Mouse (Mus musculus) neutrophil, adult 5-6 weeks (primary cell): ENCODE results near the gene Pnkd. TPM values are rescaled to one million over a fixed set of nuclear protein-coding genes. Genes with fewer than 3 reads are reported as not detected.

Source experiments
- ATAC-seq: fragments of 151-379, 151-347 bp; 2 replicates; pipeline ENCODE4 v1.8.0; 2017; ENCODE audit warnings: mild to moderate bottlenecking, moderate TSS enrichment; ENCODE audit not compliant: insufficient number of reproducible peaks, poor library complexity, low FRiP score, severe bottlenecking; ENCODE audit errors: extremely low read depth
- total RNA-seq: library from RNA; stranded (forward); fragments of 200-1000 nt; gene quantifications from 2 replicates; pipeline ENCODE4 v1.2.3, GENCODE M21; 2017

Gene Pnkd
- total RNA-seq, 1 experiment from 2014 or later, result 12.7 TPM

- ATAC-seq, result no peak
Measured at GRCm38 (mm10) chr1:74393697-74394096, 109.0 kb downstream of the Pnkd start.

GRCm38 (mm10) chr1:74394311-74394710 is 109.6 kb downstream of the Pnkd start:
- ATAC-seq, result no peak

- ATAC-seq, result no peak
Measured at GRCm38 (mm10) chr1:74394858-74395257, 110.1 kb downstream of the Pnkd start.

GRCm38 (mm10) chr1:74395290-74395689 is 110.6 kb downstream of the Pnkd start:
- ATAC-seq, result no peak

- peak; percentile 7; the same call in 1 of the 2 replicates for ATAC-seq
Measured at GRCm38 (mm10) chr1:74396456-74397222, 111.9 kb downstream of the Pnkd start.

GRCm38 (mm10) chr1:74397268-74397918 is 112.7 kb downstream of the Pnkd start:
- ATAC-seq, result peak; percentile 81

- ATAC-seq, result peak; percentile 49
Measured at GRCm38 (mm10) chr1:74397919-74398451, 113.3 kb downstream of the Pnkd start.

- no peak for ATAC-seq
Measured at GRCm38 (mm10) chr1:74400531-74400930, 115.8 kb downstream of the Pnkd start.

GRCm38 (mm10) chr1:74401015-74401702 is 116.4 kb downstream of the Pnkd start:
- ATAC-seq, result no peak

Other genes with a start within 250 kb of the Pnkd start
- gene Tns1, start 160.5 kb upstream of the Pnkd start, total RNA-seq, result 7.6 and 8.0 TPM in 2 replicates
- gene Rufy4, start 159.4 kb upstream of the Pnkd start, total RNA-seq, result 31.9 and 35.6 TPM in 2 replicates
- 1,102 and 1,145 TPM in 2 replicates for gene Cxcr2, start 130.9 kb upstream of the Pnkd start, total RNA-seq
- gene Cxcr1, start 90.3 kb upstream of the Pnkd start, total RNA-seq, result 16.7 and 20.0 TPM in 2 replicates
- 711 and 718 TPM in 2 replicates for gene Arpc2, start 48.8 kb upstream of the Pnkd start, total RNA-seq
- 0.86 and 1.2 TPM in 2 replicates for gene Gpbar1, start 6.4 kb upstream of the Pnkd start, total RNA-seq
- gene Aamp, start 192 bp upstream of the Pnkd start, total RNA-seq, result 111 and 118 TPM in 2 replicates
- 1.9 and 5.5 TPM in 2 replicates for gene Tmbim1, start 20.7 kb downstream of the Pnkd start, total RNA-seq
- 0.86 TPM in 1 of 2 replicates, not detected in the other for gene Catip, start 77.2 kb downstream of the Pnkd start, total RNA-seq
- gene Slc11a1, start 90.3 kb downstream of the Pnkd start, total RNA-seq, result 148 and 164 TPM in 2 replicates
- gene Ctdsp1, start 106.6 kb downstream of the Pnkd start, total RNA-seq, result 66.9 and 67.8 TPM in 2 replicates
- gene Vil1, start 124.4 kb downstream of the Pnkd start, total RNA-seq, result not detected in 2 replicates
- 17.4 and 19.6 TPM in 2 replicates for gene Cnot9, start 221.1 kb downstream of the Pnkd start, total RNA-seq